ENCODE assay signal across 9 mouse cellular contexts in the genomic region with DNA sequence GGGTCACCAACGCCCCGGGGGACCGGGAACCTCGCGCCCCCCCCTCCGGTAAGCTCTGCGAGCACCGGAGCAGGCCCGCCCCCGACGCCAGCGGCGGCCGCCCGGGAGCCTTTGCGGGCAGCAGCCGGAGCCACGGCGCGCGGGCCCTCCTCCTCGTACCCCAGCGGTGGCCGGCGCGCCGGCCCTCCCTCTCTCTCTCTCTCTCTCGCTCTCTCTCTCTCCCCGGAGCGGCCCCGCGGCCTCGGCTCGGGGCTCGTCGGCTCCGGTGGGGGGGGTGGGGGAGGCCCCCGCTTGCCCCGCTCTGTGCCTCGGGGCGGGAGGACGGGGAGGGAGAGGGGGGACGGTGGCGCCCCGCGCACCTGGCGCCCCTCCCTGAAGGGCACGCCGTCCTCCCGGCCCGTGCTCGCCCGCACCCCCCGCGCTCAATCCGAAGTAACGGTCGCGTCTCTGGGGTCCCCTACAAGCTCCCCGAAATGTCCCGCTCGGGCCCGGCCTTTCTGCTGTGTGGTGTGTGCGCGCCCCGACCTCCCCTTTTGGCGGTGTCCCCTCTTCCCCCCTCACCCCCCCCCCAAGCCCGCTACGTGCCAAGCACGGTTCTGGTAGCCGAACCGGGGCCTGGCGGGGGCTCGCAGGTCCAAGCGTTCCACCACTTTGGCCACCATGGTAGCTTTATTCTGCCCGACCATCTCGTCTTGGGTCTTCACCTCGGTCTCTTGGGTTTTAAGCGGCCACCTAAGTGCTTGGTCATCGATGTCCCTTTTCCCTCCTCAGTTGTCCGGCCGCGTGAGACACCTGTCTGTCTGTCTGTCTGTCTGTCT. TPM values are rescaled to one million over a fixed set of nuclear protein-coding genes. Genes with fewer than 3 reads are reported as not detected.
DNase-seq lines count a peak whose midpoint lies in the region; ATAC-seq lines count a peak whose summit lies in the region.
"Had no signal": no experiment of that assay in that cellular context is flagged by ENCODE, and none has a peak within 500 bp of the region (broad histone marks: within the 10 kb centered on the region; RNA-seq: fewer than 3 reads in every experiment).

No protein-coding gene starts in this region.

- H3K9me3 ChIP-seq in hindbrain, embryonic 11.5 days (ENCODE audit: control insufficient read depth, low read length), result no peaks in the 10 kb centered on the region

- under 1% methylated on average over 32 of the region's 83 CpGs for WGBS in hindbrain, embryonic 11.5 days

- peak overlapping the region; percentile 96 for H3K4me2 ChIP-seq in hindbrain, embryonic 11.5 days (replicated peaks; ENCODE audit: low read depth, low read length)

- no peaks in the 10 kb centered on the region for H3K27me3 ChIP-seq in hindbrain, embryonic 11.5 days (ENCODE audit: control insufficient read depth, insufficient read depth, low read length)

- H3K4me3 ChIP-seq in hindbrain, embryonic 11.5 days (ENCODE audit: low read depth, low read length), result peak overlapping the region; percentile 99

- peak overlapping the region; percentile 99 for H3K9ac ChIP-seq in hindbrain, embryonic 11.5 days (ENCODE audit: low read depth, low read length)

- DNase-seq in heart, adult 11 months, result peak; percentile 93
- no peak for DNase-seq in heart, adult 8-10 months (ENCODE audit: low spot score)
- DNase-seq in B cell, adult 2 months, result peak; percentile 23 to 30
- DNase-seq in cerebellum, postnatal 10 days, result peak; percentile 62 to 66
- peak; percentile 55 for DNase-seq in hindbrain, embryonic 11.5 days (ENCODE audit: low spot score)
- DNase-seq in thymus, postnatal 4 days, result peak; percentile 69
- no peak for DNase-seq in MN1 (ENCODE audit: low spot score)

- ATAC-seq in hindbrain, embryonic 11.5 days (ENCODE audit: low FRiP score), result peak; percentile 39
- ATAC-seq in megakaryocyte progenitor cell, adult 5-6 weeks (replicated peaks; ENCODE audit: poor library complexity), result peak; percentile 29

- no peaks in the 10 kb centered on the region for H3K36me3 ChIP-seq in hindbrain, embryonic 11.5 days (ENCODE audit: control insufficient read depth, insufficient read depth, low read length)

- peak overlapping the region; percentile 85 for H3K27ac ChIP-seq in hindbrain, embryonic 11.5 days (ENCODE audit: low read depth, low read length)

- H3K4me1 ChIP-seq in hindbrain, embryonic 11.5 days (replicated peaks; ENCODE audit: control insufficient read depth, insufficient read depth, low read length), result peaks cover 13% of the 10 kb centered on the region; the same call in 1 of the 2 replicates

RNA-seq across cellular contexts. Expression of a gene that starts 7.6 kb away (rescaled TPM):
- 10 to 100 TPM; 25.5 to 37.3 (median 27.2) TPM for total RNA-seq in heart, adult 8-10 months (2022)
- 10.6 and 15.4 TPM in 2 replicates for polyA plus RNA-seq in hindbrain, embryonic 11.5 days (2014; fragmentation: Nextera tagmentation; extraction: Ambion mirVana)
- 7.1 and 8.6 TPM in 2 replicates for total RNA-seq in megakaryocyte progenitor cell, adult 5-6 weeks (2015)
- 4.7 and 7.2 TPM in 2 replicates for total RNA-seq in megakaryocyte progenitor cell, adult 5-6 weeks (2017)

RNA-seq across cellular contexts. Expression of a gene that starts 8.5 kb away (rescaled TPM):
- total RNA-seq in heart, adult 8-10 months (2022), result 10 to 100 TPM; 15.0 to 18.3 (median 16.2) TPM
- 55.2 and 60.6 TPM in 2 replicates for polyA plus RNA-seq in hindbrain, embryonic 11.5 days (2014; fragmentation: Nextera tagmentation; extraction: Ambion mirVana)
- total RNA-seq in megakaryocyte progenitor cell, adult 5-6 weeks (2015), result 31.9 and 35.0 TPM in 2 replicates
- total RNA-seq in megakaryocyte progenitor cell, adult 5-6 weeks (2017), result 22.7 and 29.2 TPM in 2 replicates

RNA-seq across cellular contexts. Expression of a gene that starts 22.3 kb away (rescaled TPM):
- total RNA-seq in heart, adult 8-10 months (2022), result not detected
- polyA plus RNA-seq in hindbrain, embryonic 11.5 days (2014; fragmentation: Nextera tagmentation; extraction: Ambion mirVana), result 0.38 and 1.1 TPM in 2 replicates
- total RNA-seq in megakaryocyte progenitor cell, adult 5-6 weeks (2015), result not detected in 2 replicates
- total RNA-seq in megakaryocyte progenitor cell, adult 5-6 weeks (2017), result not detected in 2 replicates
- total RNA-seq: left cerebral cortex, postnatal 10 days had no signal

RNA-seq across cellular contexts. Expression of a gene that starts 22.5 kb away (rescaled TPM):
- 100 to 1,000 TPM; 243 to 256 (median 246) TPM for total RNA-seq in heart, adult 8-10 months (2022)
- 475 and 483 TPM in 2 replicates for polyA plus RNA-seq in hindbrain, embryonic 11.5 days (2014; fragmentation: Nextera tagmentation; extraction: Ambion mirVana)
- total RNA-seq in megakaryocyte progenitor cell, adult 5-6 weeks (2015), result 193 and 223 TPM in 2 replicates
- total RNA-seq in megakaryocyte progenitor cell, adult 5-6 weeks (2017), result 187 and 251 TPM in 2 replicates

RNA-seq across cellular contexts. Expression of a gene that starts 33.9 kb away (rescaled TPM):
- total RNA-seq in heart, adult 8-10 months (2022), result not detected
- 0.04 and 0.06 TPM in 2 replicates for polyA plus RNA-seq in hindbrain, embryonic 11.5 days (2014; fragmentation: Nextera tagmentation; extraction: Ambion mirVana)
- 0.10 and 0.47 TPM in 2 replicates for total RNA-seq in megakaryocyte progenitor cell, adult 5-6 weeks (2015)
- total RNA-seq in megakaryocyte progenitor cell, adult 5-6 weeks (2017), result under 0.01 and 0.14 TPM in 2 replicates

Comparison
In these comparisons a context has a peak if more than half of its experiments do, and no peak if none do; other contexts are left out.
1. DNase-seq: peak in heart, adult 11 months (single experiment), B cell, adult 2 months (2 of 2), cerebellum, postnatal 10 days (2 of 2), hindbrain, embryonic 11.5 days (single experiment) and thymus, postnatal 4 days (single experiment); none in heart, adult 8-10 months (single experiment) and MN1 (single experiment).